Mouse (Mus musculus) G1E (cell line): ENCODE results near the gene Eef2k.

Experiments
- CTCF ChIP-seq: IDR thresholded peaks from 2 replicates; pipeline ENCODE4 v1.5.1; 2012; ENCODE audit warnings: low read depth, low read length, inconsistent platforms, mixed read lengths
- GATA1 ChIP-seq: IDR thresholded peaks from 2 replicates; pipeline ENCODE4 v1.6.1; 2012; ENCODE audit warnings: borderline replicate concordance, low read length, inconsistent platforms, mixed read lengths
- GATA2 ChIP-seq: IDR thresholded peaks from 2 replicates; pipeline ENCODE4 v1.6.1; 2012; ENCODE audit warnings: low read depth, low read length, inconsistent platforms, borderline replicate concordance
- POLR2AphosphoS5 ChIP-seq: IDR thresholded peaks from 2 replicates; pipeline ENCODE4 v1.6.1; 2012; ENCODE audit warnings: low read depth, low read length, inconsistent platforms; ENCODE audit not compliant: insufficient replicate concordance
- TAL1 ChIP-seq: conservative IDR thresholded peaks from 2 replicates; pipeline ENCODE4 v1.6.1; 2012; ENCODE audit warnings: low read depth, low read length, inconsistent platforms, mixed read lengths

- TF ChIP-seq CTCF (no peak), POLR2AphosphoS5 (no peak), TAL1 (no peak), GATA1 (no peak), GATA2 (no peak)
Observed at GRCm38 (mm10) chr7:120870431-120871008, 27.9 kb downstream of the Eef2k start.
